Mouse (Mus musculus) intestine, embryonic 16.5 days (tissue): ENCODE data around the gene Taf5l. TPM values are rescaled to one million over a fixed set of nuclear protein-coding genes. Genes with fewer than 3 reads are reported as not detected.
A peak's percentile ranks its signal among the peaks of the same experiment; 100 is the strongest.
"Not testable (repeated sequence)": the region's sequence is repeated elsewhere in the genome, so short reads cannot be mapped to it uniquely, and the experiment has no call there.

Experiments
- ATAC-seq: fragments of 200-750 bp; cut with Nextera tagmentation; 2 replicates; pipeline ENCODE4 v1.8.0; 2017; ENCODE audit warnings: moderate TSS enrichment, moderate library complexity
- H3K27ac ChIP-seq: fragments of 300-500 bp; sonication (generic); 2 replicates; pipeline ENCODE4 v1.5.1; 2014; ENCODE audit warnings: mild to moderate bottlenecking, low read length
- H3K27me3 ChIP-seq: fragments of 300-500 bp; sonication (generic); replicated peaks from 2 replicates; pipeline ENCODE4 v1.6.1; 2014; ENCODE audit warnings: low read length, control low read depth, mixed read lengths; ENCODE audit not compliant: control insufficient read depth, insufficient read depth
- H3K36me3 ChIP-seq: fragments of 300-500 bp; sonication (generic); 2 replicates; pipeline ENCODE4 v1.6.1; 2014; ENCODE audit warnings: low read length, control low read depth; ENCODE audit not compliant: control insufficient read depth, insufficient read depth
- H3K4me1 ChIP-seq: fragments of 300-500 bp; sonication (generic); 2 replicates; pipeline ENCODE4 v1.6.1; 2014; ENCODE audit warnings: low read length, control low read depth, mixed read lengths; ENCODE audit not compliant: control insufficient read depth, insufficient read depth
- H3K4me2 ChIP-seq: fragments of 300-500 bp; sonication (generic); 2 replicates; pipeline ENCODE4 v1.6.1; 2014; ENCODE audit warnings: low read depth, low read length, control low read depth
- H3K4me3 ChIP-seq: fragments of 300-500 bp; sonication (generic); 2 replicates; pipeline ENCODE4 v1.5.1; 2014; ENCODE audit warnings: mild to moderate bottlenecking, low read length
- H3K9ac ChIP-seq: fragments of 300-500 bp; sonication (generic); 2 replicates; pipeline ENCODE4 v1.6.1; 2014; ENCODE audit warnings: low read depth, low read length
- H3K9me3 ChIP-seq: fragments of 300-500 bp; sonication (generic); 2 replicates; pipeline ENCODE4 v1.6.1; 2016; ENCODE audit warnings: low read length, control low read depth; ENCODE audit not compliant: control insufficient read depth
- WGBS: fragments of 180-500 bp; shearing (Covaris S2); extraction: QIAGEN DNeasy Blood & Tissue Kit; methylation state at CpG from one replicate; pipeline ENCODE4 v1.1.7; 2014; 5-methylcytosine and 5-hydroxymethylcytosine counted together
- polyA plus RNA-seq: library from polyadenylated mRNA; unstranded; fragments of >200 nt; fragmentation: Nextera tagmentation; extraction: Ambion mirVana; gene quantifications from 2 replicates; pipeline ENCODE4 v1.2.1, GENCODE M21; 2015

Gene Taf5l
- polyA plus RNA-seq, 1 experiment from 2014 or later: 27.8 TPM

- WGBS: 93% methylated on average over 12 of the region's 12 CpGs
- Histone ChIP-seq H3K27ac (no peak overlapping the region), H3K4me3 (no peak overlapping the region), H3K4me1 (no peaks in the 10 kb centered on the region), H3K36me3 (peaks cover 6% of the 10 kb centered on the region), H3K9ac (no peak overlapping the region), H3K9me3 (no peaks in the 10 kb centered on the region), H3K4me2 (no peak overlapping the region), H3K27me3 (no peaks in the 10 kb centered on the region)
- no peak for ATAC-seq
These were observed 23.7 kb upstream of the Taf5l start for GRCm38 (mm10) chr8:124044931-124045330.

DNA sequence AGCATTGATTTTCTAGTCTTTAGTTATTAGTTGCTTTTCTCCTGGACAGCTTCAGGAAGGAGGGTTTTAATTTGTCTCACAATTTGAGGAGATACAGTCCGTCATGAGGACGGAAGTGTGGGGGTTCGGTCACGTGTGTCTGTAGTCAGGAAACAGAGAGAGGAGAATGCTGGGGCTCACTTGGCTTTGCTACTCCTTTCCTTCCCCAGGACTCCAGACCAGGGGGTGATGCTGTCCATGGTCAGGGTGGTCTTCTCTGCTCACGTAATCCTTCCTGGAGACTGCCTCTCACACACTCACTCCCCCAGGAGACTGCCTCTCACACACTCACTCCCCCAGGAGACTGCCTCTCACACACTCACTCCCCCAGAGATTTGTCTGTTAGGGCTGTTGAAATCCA lies 23.2 kb upstream of the Taf5l start:
- Histone ChIP-seq H3K9ac (no peak overlapping the region), H3K4me3 (no peak overlapping the region), H3K4me2 (no peak overlapping the region), H3K4me1 (no peaks in the 10 kb centered on the region), H3K27me3 (no peaks in the 10 kb centered on the region), H3K36me3 (peaks cover 6% of the 10 kb centered on the region), H3K9me3 (no peaks in the 10 kb centered on the region), H3K27ac (no peak overlapping the region)
- ATAC-seq: no peak
- WGBS: 91% methylated on average over 5 of the region's 5 CpGs

DNA sequence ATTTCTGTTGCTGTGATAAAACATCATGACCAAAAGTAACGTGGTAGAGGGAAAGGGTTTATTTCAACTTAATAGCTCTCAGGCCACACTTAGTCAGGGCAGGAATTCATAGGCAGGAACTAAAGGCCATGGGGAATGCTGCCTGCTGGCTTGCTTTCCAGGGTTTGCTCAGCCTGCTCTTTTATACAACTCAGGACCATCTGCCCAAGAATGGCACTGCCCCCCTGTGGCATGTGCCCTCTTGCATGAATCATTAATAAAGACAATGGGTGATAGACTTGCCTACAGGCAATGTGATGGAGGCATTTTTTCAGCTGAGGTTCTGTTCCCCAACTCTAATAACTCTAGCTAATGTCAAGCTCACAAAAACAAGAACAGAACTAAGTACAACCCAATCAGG lies 21.0 kb upstream of the Taf5l start:
- peaks cover 9% of the 10 kb centered on the region for H3K36me3 ChIP-seq

GRCm38 (mm10) chr8:124039351-124039750 lies 18.2 kb upstream of the Taf5l start:
- Histone ChIP-seq H3K9ac (no peak overlapping the region), H3K4me3 (no peak overlapping the region), H3K9me3 (no peaks in the 10 kb centered on the region), H3K27ac (no peak overlapping the region), H3K4me2 (no peak overlapping the region), H3K27me3 (no peaks in the 10 kb centered on the region), H3K36me3 (peaks cover 15% of the 10 kb centered on the region), H3K4me1 (no peaks in the 10 kb centered on the region)
- no peak for ATAC-seq
- 86% methylated on average over 4 of the region's 4 CpGs for WGBS

More for the DNA sequence above, 21.0 kb upstream of the Taf5l start:
- Histone ChIP-seq H3K27me3 (no peaks in the 10 kb centered on the region), H3K9ac (no peak overlapping the region), H3K4me3 (no peak overlapping the region), H3K4me1 (no peaks in the 10 kb centered on the region), H3K4me2 (no peak overlapping the region), H3K27ac (no peak overlapping the region), H3K9me3 (no peaks in the 10 kb centered on the region)
- no peak for ATAC-seq
- 66% methylated on average over 1 of the region's 1 CpGs for WGBS

GRCm38 (mm10) chr8:124038121-124038520 lies 16.9 kb upstream of the Taf5l start:
- 83% methylated on average over 7 of the region's 7 CpGs for WGBS
- H3K9me3 ChIP-seq: no peaks in the 10 kb centered on the region
- no peak overlapping the region for H3K27ac ChIP-seq
- no peak for ATAC-seq
- H3K9ac ChIP-seq: no peak overlapping the region
- H3K27me3 ChIP-seq: no peaks in the 10 kb centered on the region
- H3K4me1 ChIP-seq: no peaks in the 10 kb centered on the region
- H3K4me2 ChIP-seq: no peak overlapping the region
- H3K36me3 ChIP-seq: peaks cover 15% of the 10 kb centered on the region
- H3K4me3 ChIP-seq: no peak overlapping the region

DNA sequence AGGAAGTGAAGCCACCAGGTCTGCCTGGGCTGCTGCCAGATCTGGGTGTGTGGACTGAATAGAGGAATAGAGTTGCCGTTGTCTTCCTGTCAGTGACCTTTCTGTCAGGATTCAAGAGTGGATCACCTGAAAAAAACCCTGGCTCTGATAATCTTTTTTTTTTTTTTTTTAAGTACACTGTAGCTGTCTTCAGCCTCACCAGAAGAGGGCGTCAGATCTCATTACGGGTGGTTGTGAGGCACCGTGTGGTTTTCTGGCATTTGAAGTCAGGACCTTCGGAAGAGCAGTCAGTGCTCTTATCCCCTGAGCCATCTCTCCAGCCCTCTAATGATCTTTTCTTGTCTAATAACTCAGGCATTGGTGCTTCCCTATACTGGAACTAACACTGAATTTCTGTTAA lies 12.2 kb upstream of the Taf5l start:
- H3K27me3 ChIP-seq: no peaks in the 10 kb centered on the region
- H3K4me3 ChIP-seq: no peak overlapping the region
- no peak overlapping the region for H3K4me2 ChIP-seq
- WGBS: 66% methylated on average over 5 of the region's 5 CpGs
- H3K9me3 ChIP-seq: no peaks in the 10 kb centered on the region
- no peak overlapping the region for H3K9ac ChIP-seq
- no peak for ATAC-seq
- peaks cover 24% of the 10 kb centered on the region for H3K36me3 ChIP-seq
- no peaks in the 10 kb centered on the region for H3K4me1 ChIP-seq
- no peak overlapping the region for H3K27ac ChIP-seq

- Histone ChIP-seq H3K4me1 (no peaks in the 10 kb centered on the region), H3K36me3 (peaks cover 24% of the 10 kb centered on the region; the same call in 1 of the 2 replicates), H3K27me3 (no peaks in the 10 kb centered on the region), H3K4me3 (no peak overlapping the region), H3K9me3 (no peaks in the 10 kb centered on the region), H3K27ac (no peak overlapping the region), H3K9ac (no peak overlapping the region), H3K4me2 (no peak overlapping the region)
- no peak for ATAC-seq
- 82% methylated on average over 6 of the region's 6 CpGs for WGBS
These were observed 6.6 kb upstream of the Taf5l start for GRCm38 (mm10) chr8:124027831-124028230.

DNA sequence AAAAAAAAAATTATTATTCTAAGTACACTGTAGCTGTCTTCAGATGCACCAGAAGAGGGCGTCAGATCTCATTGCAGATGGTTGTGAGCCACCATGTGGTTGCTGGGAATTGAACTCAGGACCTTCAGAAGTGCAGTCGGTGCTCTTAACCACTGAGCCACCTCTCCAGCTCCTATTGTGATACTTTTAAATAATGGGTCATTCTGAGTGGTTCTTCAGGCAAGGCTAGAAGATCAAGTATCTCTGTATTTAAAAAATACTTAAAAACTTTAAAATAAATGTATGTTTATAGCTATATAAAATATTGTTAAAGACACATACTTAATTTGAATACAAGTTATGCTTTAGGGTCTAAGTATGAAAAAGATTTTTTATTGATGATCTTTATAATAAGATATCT lies 5.1 kb upstream of the Taf5l start:
- H3K4me1 ChIP-seq, H3K4me2 ChIP-seq, H3K27ac ChIP-seq, H3K9me3 ChIP-seq, H3K9ac ChIP-seq, H3K4me3 ChIP-seq, H3K27me3 ChIP-seq, ATAC-seq: not testable (repeated sequence)
- WGBS: 81% methylated on average over 2 of the region's 2 CpGs
- H3K36me3 ChIP-seq: peaks cover 22% of the 10 kb centered on the region; the same call in 1 of the 2 replicates

GRCm38 (mm10) chr8:124020439-124021236 lies 559 bp downstream of the Taf5l start:
- Histone ChIP-seq H3K4me3 (peak overlapping the region; percentile 58), H3K27ac (peak overlapping the region; percentile 87), H3K9me3 (no peaks in the 10 kb centered on the region), H3K4me2 (peak overlapping the region; percentile 75), H3K27me3 (no peaks in the 10 kb centered on the region), H3K36me3 (0 out of 2 replicates have a peak, but pooled peaks cover 3% of the 10 kb centered on the region), H3K9ac (peak overlapping the region; percentile 87), H3K4me1 (peaks cover 24% of the 10 kb centered on the region)
- peak; percentile 78 for ATAC-seq
- under 1% methylated on average over 61 of the region's 87 CpGs for WGBS
